Mouse (Mus musculus): ENCODE measurements around the gene Aatk.
A peak's percentile ranks its signal among the peaks of the same experiment; 100 is the strongest.

The Aatk gene

DNA sequence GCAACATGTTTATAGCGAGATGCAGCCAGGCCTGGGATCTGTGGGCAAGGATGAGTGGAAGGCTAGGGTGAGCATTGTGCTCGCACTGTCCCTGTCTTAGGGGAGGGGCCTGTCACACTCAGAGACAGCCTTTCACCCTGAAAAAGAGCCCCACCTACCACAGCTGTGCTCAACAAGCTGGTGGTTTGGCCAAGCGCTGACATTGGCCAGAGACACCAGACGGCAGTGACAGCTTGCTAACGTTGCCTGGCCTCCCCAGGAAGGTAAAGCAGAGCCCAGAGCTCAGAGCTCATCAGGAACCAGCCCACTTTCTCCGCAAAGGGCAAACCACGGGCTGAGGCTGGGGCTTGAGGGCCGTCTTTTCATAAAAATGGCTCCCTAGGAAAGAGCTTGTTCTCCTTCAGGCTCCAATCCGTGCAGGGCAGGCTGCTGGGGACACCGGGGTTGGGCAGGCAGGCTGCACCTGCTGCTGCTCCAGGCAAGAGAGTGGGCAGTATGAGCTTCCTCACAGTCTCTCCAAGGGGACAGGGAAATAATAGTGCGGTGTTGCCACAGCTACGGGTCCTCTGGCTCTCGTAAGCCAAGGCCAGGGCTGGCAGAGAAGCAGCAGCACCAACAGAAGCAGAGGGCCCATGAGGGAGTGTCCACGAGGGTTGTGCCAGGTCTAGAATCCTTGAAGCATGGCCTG is 4.3 kb upstream of the Aatk start:
- no peak for DNase-seq

DNA sequence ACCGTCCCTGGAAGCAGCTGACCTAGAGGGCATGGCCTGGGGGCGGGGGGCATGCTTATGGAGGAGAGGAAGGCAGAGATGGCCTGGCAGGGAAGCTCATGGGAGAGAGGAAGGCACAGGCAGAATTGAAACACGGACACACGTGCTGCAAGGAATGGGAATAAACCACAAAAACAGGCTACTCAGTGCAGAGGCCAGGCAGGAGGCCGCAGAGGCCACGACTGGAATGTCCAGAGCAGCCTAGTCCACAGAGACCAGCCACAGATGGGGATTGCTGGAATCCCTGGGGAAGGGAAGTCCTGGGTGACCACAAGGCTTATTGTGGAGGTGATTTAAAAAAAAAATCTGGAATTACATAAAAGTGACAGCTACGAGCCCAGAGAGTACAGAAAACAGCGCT is 2.1 kb upstream of the Aatk start:
- DNase-seq, result no peak

DNA sequence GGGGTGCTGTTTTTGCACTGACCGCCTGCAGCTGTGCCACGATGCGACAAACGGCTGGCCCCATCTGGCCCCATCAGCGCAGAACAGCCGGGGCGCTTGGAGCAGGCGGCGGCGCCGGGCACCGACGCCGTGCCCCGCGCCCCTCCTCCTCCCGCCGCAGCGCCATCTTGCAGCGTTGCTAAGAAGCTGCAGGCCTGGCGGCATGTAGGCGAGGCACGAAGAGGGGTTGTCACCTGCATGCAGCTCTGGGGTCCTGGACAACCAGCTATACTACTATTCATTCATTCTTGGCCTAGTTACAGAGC is 1.2 kb upstream of the Aatk start:
- no peak for DNase-seq

DNA sequence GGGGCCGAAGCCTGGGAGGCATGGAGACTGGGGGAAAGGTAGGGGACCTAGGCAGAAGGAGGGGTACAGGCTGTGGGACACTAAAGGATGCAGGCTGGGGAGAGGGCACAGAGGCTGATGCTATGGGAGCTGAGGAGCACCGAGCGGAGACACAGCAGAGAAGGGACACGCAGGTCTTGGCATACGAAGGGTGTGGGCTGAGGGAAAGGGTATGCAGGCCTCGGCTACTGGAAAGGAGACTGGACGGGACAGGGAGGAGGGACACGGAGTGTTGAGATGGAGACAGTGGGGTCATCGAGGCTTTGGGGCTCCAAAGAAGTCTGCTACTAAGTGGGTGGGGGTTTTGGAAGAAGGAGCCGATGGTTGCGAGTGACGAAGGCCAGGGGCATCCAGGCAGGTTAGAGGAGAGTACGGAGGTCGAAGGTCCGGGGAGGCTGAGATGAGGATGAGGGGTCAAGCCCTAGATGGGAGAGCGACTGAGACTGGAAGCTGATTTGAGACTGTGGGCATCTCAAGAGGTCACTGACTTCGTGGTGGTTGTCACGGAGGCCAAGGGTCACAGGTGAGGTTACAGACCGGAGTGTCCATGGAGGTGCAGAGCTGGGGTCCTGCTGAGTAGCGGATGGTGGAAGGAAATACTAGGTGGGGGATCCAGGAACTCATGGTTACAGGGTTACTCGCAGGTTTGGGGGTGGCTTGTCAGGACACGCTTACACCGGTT is 724 bp upstream of the Aatk start:
- DNase-seq, result no peak

DNA sequence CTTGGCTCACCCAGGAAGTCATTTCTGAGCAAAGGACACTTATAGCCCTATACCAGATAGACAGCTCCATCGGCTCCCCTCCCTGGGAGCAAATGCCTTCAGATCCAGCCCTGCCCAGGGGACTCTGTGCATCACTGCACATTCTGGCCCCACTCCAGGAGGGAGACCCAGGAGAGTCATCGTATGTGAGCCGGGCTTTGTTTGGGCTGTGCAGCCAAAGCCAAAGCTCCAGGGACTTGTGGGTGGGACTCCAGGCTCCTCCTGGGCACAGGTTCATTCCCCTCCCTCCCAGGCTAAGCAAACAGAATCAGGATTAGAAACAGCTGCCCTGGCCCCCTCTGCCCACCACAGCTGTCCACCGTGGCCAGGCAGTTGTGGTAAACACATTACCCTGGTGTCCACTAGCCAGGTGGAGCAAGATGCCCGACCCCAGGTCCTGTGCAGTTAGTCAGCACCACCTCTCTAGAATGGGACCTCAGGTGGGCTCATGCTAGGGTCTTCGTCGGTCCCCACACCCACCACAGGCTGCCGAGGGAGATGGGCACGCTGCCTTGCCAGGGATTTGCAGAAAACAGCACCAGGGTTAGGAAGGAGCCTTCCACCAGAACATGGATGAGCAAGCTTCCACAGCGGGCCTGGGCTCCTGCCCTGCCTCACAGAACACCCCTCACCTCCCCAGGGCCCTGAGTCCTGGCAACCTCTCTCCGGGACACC is 971 bp downstream of the Aatk start:
- no peak for DNase-seq

DNA sequence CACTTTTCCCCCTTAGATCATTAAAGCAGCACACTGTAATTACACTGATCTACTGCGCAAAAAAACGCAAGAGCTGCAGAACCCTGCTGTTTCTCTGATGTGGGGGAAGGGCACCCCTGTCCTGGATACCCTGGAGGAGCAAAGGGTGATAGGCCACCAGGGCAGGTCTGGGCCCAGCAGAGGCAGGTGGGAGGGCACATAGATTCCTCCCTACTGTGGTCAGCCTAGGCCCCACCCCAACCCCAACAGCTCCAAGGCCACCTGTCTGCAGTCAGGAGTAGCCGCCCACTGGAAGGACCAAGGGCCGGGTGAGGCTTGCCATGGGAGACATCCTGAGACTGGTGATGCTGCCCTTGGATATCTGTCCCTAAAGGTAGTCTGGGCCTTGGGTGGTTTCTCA is 1.6 kb downstream of the Aatk start:
- no peak for DNase-seq

DNA sequence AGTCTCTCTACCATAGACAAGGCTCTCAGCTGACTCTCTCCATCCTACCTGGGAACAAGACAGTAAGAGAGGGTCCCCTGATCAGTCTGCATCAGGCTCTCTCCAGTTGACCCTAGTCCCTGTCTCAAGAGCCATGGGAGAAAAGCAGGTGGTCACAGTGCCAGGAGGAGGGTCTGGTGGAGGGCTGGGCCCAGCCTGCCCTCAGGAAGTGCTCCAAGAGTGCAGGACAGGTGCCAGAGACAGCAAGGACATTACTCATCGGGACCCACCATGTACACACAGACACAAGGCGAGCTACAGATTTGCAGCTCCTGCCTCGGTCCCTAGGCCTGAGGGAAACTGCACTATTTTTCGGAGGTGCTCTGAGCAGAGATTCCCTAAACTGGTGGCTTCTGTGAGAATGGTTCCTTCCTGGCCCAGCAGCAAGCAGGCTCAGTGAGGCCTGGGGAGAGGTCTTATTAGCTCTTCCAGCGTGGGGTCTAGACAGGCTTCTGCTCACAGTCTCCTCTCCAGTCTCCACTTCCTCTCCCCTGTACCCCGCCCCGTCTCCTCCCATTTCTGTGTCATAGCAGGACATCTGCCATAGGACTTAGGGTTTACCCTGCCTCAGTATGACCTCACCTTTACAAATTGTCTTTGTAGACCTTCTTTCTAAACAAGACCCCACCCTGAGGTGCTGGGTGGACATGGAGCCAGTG is 4.7 kb downstream of the Aatk start:
- no peak for DNase-seq

DNA sequence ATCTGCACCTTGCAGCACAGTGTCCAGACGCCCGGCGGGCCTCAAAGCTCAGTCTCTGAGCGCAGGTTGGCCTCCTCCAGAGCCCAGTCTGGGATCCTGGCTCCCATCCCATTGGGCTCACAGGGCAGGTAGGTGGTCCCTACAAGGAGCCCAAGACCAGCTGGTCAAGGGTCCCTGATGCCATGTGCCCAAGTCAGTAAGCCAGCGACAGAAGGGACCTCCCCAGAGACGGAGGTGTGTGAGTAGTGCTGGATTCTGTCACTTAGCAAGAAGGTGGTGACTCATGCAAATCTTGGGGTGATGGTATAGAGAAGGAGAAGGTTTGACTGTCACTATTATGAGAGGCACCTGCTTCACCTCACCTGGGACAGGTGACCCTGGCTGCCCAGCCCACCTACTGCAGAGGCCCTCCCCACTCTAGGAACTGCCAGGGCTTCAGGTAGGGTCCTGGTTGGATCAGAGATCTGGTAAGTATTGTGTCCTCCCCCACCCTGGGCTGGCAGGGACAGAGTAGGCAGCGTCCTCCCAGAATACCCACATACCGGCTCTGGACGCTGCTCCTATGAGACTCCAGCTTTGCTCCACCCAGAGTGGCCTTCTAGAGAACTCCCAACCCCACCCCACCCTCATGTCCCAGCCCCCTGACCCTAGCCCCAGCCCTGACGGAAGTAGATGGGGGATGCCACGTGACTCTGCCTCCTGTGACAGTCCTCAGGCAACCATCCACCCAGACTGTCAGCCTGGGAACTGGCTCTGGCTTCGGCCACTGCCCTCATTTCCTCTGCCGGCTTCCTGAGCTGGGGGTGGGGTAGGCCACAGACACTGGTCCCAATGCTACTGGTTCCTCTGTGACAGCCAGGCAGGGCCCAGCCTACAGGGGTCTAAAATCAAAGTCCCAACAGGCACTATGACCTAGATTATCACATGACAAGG is 5.5 kb downstream of the Aatk start:
- peak; percentile 63 for DNase-seq

DNA sequence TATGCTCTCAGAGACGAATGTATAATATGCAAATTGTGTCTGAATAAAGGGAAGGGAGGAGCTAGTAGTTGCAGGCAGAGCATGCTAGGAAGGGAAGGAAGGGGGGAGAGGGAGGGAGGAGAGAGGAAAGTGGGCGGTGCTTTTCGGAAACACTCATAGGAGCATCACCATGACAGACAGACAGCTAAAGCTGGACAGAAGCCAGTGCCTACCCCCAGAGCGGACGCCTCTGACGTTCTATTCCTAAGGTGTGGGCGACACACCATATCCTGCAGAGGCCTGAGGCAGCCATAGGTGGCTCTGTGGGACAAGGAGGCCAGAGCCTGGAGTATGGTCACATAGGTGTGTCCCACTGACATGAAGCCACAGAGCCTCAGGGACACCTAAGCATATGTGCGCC is 6.5 kb downstream of the Aatk start:
- no peak for DNase-seq

DNA sequence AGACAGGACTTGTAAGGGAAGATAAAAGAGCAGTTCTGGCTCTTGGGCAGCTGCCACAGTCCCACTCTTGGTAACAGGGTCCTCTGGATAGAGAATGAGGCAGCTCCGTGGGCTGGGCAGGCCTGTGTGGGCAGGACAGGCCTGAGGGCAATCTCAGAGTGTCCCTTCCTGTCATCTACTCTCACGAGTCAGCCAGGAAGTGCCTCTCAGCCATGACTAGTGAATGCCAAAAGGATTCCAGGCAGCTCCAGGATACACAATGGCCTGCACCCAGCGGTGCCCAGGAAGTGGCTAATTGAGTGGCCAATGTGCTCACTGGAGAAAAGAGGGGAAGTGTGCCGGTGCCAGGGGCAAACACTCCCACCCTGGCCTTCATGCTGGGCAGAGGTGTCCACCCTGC is 7.4 kb downstream of the Aatk start:
- no peak for DNase-seq

DNA sequence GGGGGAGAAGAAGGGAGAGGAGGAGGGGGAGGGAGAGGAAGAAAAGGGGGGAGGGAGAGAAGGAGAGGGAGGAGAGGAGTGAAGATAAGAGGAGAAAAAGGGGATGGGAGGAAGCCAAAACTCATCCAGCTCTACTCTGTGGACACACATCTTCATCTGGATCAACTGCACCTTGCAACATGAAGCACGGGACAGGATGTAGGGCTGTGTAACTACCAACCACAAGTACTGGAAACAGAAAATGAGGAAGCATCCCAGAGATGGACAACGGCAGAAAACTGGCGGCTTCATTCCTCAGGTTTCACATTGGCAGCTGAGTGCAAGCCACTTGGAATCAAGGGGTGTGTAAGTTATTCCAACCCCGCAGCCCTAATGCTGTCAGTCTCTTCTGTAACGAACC is 12.2 kb downstream of the Aatk start:
- DNase-seq, result no peak

DNA sequence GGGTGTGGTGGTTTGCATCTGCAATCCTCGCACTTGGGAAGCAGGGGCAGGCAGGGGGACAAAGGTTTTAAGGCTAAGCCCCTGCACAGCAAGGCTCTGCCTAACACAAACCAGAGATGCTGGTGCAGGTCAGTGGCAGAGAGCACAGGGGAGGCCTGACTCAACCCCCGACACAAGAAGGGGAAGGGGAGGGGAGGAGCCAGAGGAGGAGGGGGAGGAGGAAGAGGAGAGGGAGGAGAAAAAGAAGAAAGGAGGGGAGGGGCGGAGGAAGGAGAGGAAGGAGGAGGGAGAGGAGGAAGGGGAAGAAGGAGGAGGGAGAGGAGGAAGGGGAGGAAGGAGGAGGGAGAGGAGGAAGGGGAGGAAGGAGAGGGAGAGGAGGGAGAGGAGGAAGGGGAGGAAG is 12.7 kb downstream of the Aatk start:
- DNase-seq, result no peak

DNA sequence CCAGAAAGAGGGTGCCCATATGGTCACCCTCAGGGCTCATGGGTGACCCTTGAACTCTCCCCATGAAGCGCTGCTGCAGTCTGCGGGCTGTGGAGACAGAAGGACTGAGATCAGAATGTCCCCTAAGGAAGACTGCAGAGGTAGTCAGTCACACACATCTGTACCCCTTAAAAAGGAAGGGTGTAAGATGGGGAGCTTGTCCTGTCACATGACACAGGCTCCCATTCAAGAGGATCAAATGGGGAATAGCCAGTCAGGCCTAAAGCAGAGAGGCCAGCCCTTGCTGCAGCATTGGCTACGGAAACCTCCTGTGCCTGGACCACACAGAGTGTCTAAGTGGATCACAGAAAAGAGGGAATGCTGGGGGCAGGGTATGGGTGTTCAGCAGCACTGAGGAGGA is 13.5 kb downstream of the Aatk start:
- DNase-seq, result no peak

DNA sequence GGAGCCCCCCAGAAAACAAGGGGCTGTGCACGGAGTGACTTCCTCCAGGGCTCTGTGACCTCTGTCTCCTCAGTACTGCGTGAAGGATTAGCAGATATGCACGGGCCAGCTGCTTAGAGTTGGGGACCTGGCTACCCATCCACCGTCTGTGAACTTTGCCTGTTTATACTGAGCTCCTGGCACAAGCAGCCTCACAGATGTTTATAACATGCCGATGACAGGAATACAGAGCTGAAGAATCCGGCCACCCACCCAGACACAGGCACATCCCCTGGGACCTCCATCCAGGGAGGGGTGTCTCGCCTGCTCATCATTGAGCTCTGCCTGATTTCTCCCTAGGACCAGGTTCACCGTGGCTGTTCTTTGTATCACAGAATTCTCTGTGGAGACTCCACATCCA is 14.9 kb downstream of the Aatk start:
- DNase-seq, result no peak

DNA sequence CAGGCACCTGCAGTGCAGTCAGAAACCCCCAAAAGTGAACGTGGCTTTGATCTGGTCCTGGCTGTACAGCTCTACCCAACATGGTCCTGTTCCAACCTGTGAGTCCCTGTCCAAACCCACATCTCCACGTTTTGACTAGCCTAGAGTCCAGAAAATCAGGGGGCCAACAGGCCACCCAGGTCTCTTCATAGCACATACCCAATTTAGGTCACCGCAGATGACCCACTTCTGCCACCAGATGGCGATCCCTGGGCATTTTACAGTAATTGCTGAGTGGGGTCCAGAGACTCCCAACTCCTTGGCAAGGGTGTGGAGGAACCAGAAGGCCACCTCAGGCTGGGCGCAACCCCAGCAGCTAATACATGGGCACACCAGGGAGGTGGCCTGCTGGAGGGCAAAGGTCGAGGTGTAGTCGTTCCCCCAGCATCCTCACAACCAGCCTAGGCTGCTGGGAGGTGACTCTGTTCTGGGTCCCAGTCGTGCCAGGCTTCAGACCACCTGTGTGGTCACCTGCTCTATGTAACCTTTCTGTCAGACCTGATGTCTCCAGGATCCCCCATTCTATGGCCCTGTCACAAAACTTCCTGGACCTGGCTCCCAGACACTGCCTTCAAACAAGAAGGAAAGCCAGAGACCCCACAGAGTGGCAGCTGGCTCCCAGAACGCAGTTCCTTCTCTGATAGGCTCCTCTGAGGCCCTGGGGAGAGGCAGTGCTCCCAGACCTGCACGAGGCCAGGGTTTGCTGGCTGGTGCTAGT is 16.6 kb downstream of the Aatk start:
- peak; percentile 42 for DNase-seq

DNA sequence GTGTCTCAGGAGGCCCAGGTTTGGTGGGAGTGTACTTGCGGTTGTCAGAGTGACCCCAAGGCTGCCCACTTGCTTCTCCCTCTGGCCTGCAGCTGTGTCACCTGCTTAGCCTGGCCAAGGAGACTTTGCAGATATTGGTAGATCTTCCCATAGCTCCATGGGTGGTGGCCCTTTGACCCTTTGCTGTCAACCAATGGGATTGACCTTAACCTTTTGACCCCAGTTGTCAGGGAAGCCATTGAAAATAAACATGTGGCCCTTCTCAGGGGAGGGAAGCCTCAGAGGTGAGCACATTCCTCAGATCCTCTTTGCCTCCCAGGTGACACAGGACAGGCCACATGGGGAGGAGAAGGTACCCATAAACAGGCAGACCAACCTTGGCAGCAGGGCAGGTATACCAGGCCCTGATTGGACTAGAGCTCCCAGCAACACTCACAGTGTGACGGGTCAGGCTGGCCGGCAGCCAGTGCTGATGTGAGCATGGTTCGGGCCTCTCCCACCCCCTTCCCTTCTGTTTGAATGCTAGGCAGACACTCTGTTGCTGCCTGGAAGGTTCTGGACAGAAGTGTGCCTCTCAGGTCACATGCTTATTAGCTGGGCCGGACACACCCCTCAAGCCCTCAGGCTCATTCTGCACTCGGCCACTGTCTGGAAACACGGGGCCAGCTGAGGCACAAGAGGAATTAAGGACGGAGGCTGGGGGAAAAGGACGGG is 17.4 kb downstream of the Aatk start:
- DNase-seq, result no peak

DNA sequence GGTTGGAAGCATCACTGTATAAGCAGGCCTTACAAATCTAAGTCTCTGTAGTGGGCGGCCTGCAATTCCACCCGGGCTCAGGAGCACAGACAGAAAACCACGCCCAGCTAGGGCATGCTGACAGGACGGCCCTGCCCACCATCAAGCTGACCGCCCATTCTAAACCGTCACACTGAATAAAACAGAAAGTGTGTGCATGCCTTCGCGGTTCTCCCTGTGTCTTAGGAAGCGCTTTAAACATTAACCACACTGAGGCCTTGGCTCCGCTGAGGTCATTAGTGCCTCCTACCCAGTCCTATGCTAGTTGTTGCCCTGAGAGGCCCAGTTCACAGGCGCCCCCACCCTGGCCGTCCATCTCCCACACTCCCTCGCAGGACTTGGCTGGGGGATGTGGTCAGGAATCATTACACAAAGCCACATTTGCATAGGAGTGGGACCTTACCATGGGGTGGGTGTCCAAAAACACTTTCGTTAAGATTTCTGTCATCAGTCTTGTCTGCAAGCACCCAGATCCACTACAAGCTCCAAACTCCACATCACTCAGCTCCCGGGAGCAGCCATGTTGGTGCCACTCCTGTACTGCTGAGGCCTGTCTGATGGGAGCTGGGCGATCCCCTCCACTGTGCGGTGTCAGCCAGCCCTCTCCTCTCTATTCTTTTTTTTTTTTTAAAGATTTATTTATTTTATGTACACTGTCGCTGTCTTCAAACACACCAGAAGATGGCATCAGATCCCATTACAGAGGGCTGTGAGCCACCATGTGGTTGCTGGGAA is 18.5 kb downstream of the Aatk start:
- no peak for DNase-seq

DNA sequence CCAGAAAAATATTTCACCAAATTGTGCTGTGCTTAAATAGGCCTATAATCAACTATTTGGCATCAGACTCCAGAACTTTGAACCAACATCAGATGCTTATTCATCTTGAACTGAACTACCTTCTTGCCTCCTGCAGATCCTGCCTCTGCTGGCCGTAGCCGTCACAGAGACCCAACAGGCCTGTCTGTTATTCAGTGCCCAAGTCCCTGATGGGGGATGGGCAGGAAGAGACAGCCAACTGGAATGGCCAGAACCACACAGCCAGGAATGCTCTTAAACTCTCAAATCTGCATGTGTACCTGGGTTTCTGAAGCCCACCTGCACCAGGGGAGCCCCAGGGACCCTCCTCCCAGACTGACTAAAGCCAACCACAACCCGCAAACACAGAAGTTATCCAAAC is 20.0 kb downstream of the Aatk start:
- no peak for DNase-seq

DNA sequence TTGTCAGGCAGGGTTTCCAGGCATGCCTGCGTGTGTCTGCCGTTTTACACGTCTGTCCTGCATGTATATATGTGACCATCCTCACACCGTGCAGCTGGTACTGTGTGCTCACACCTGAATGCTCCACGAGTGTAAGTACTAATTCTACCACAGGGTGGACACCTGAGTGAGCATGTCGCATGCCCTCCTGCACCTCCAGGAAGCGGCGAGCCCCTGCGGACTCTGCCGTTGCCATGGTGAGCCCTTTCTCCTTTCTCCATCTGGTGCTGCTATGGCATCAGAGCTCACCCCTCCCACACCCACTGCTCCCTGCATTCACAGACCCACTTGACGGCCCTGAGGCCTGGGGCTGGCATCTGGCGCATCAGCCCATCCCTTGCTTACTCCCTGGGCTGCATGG is 24.1 kb downstream of the Aatk start:
- no peak for DNase-seq

DNA sequence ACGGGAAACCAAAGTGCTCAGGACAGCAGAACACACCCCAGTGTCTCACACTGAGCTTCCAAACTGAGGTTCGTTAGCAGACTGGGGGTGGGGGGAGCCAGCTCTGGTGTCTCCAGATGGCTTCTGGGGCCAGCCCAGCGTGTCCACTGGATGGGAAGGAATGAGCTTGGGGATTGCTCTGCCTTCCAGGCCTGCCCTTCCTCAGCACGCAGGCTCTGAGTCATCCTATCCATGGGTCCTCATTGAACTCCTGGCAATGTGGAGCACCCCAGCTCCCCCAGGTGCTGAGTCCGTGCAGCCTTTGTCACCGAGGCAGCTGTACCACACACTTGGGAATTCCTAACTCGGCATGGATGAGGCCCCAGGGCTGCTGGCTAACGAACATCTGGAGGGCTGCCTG is 24.8 kb downstream of the Aatk start:
- no peak for DNase-seq
